Mouse (Mus musculus): ENCODE measurements at regions not wholly inside any gene's neighbourhood (a gene's known extent, or its start where the extent isn't known, plus 50 kb on each side); places are given as distances from the start of the nearest gene placed in this dataset.

DNA sequence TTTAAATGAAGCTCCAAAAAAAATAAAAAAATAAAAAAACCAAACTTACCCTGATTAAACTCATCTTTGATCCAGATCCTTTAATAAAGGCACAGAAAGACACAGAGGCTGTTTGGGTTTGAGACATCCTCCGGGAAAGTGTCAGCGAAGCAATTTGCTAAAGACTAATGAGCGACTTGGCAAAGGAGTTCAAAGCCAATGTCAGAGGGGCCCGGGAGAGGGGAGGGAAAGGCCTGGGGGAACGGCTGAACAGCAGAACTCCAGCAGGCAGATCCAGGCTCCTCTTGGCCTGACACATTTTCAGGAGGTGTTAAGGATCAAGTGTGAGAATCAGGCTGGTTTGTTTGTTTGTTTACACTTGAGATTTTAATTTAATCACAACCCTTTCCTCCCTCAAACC lies 49.9 kb upstream of the Msx2 start:
- TF ChIP-seq CTCF (IDR thresholded peaks at IDR 0.05; ENCODE audit: control insufficient read depth, insufficient read depth, low read length) (no peak), POLR2A (IDR thresholded peaks at IDR 0.05; ENCODE audit: borderline replicate concordance, control insufficient read depth, low read depth, low read length) (no peak)
